Mouse (Mus musculus) CH12.LX (cell line): Measurements from ENCODE around the gene Adgrf4. TPM values are rescaled to one million over a fixed set of nuclear protein-coding genes. Genes with fewer than 3 reads are reported as not detected.

Experiments
- DNase-seq: peaks from one replicate; pipeline ENCODE4 v3.0.0-alpha.2; 2013; ENCODE audit errors: extremely low read depth
- H3K27ac ChIP-seq: 2 replicates; pipeline ENCODE4 v1.5.1; 2012; ENCODE audit warnings: low read depth, mild to moderate bottlenecking, control low read depth, moderate library complexity; ENCODE audit not compliant: insufficient read depth
- H3K27me3 ChIP-seq: replicated peaks from 2 replicates; pipeline ENCODE3; 2012; ENCODE audit warnings: inconsistent platforms
- H3K36me3 ChIP-seq, 2 experiments: replicated peaks in 1 of 2; 2 replicates each; pipeline versions ENCODE3 to v1.6.1; 2012; ENCODE audit warnings: inconsistent platforms in 1 of 2, low read length in 1 of 2, mild to moderate bottlenecking in 1 of 2, mixed read lengths in 1 of 2, moderate library complexity in 1 of 2; ENCODE audit not compliant: control insufficient read depth in 1 of 2, insufficient read depth in 1 of 2
- H3K4me1 ChIP-seq, 2 experiments: 2 replicates each; pipeline ENCODE4 v1.6.1; 2012; ENCODE audit warnings: inconsistent platforms in 1 of 2, moderate library complexity in 1 of 2; ENCODE audit not compliant: insufficient read depth in 2 of 2, control insufficient read depth in 1 of 2
- H3K4me2 ChIP-seq: 2 replicates; pipeline ENCODE4 v1.6.1; 2012; ENCODE audit warnings: low read depth, mild to moderate bottlenecking, control low read depth; ENCODE audit not compliant: poor library complexity, insufficient read depth, severe bottlenecking
- H3K4me3 ChIP-seq, 3 experiments: fragments of 150-350 bp in 1 of 3; sonication (generic) in 1 of 3; replicated peaks in 1 of 3; 2 replicates each; pipeline versions ENCODE3 to v1.5.1; 2011 to 2012; ENCODE audit warnings: low read depth in 2 of 3, low read length in 2 of 3, mild to moderate bottlenecking in 2 of 3, moderate library complexity in 2 of 3, control low read depth in 1 of 3, improper control_type of control experiment in 1 of 3, inconsistent platforms in 1 of 3, mixed read lengths in 1 of 3; ENCODE audit not compliant: poor library complexity in 1 of 3
- H3K79me2 ChIP-seq: replicated peaks from 2 replicates; pipeline ENCODE4 v1.6.1; 2012; ENCODE audit warnings: mild to moderate bottlenecking, moderate library complexity; ENCODE audit not compliant: control insufficient read depth, poor library complexity, insufficient read depth, severe bottlenecking; ENCODE audit errors: extremely low read depth
- H3K9ac ChIP-seq: 2 replicates; pipeline ENCODE4 v1.6.1; 2012; ENCODE audit warnings: low read depth, mild to moderate bottlenecking, control low read depth, moderate library complexity; ENCODE audit not compliant: insufficient read depth
- H3K9me3 ChIP-seq: replicated peaks from 2 replicates; pipeline ENCODE3; 2012; ENCODE audit warnings: low read length, inconsistent platforms, mixed read lengths
- CTCF ChIP-seq, 2 experiments: IDR thresholded peaks in 1 of 2; conservative IDR thresholded peaks in 1 of 2; 2 replicates each; pipeline ENCODE4 v1.5.1; 2011 to 2012; ENCODE audit warnings: low read depth in 2 of 2, low read length in 2 of 2, improper control_type of control experiment in 1 of 2, inconsistent platforms in 1 of 2, mild to moderate bottlenecking in 1 of 2, moderate library complexity in 1 of 2
- ELF1 ChIP-seq: IDR thresholded peaks from 2 replicates; pipeline ENCODE4 v1.6.1; 2014; ENCODE audit warnings: low read depth, mild to moderate bottlenecking, inconsistent platforms, low read length, improper control_type of control experiment
- ETS1 ChIP-seq: conservative IDR thresholded peaks from 2 replicates; pipeline ENCODE4 v1.6.1; 2012; ENCODE audit warnings: low read depth, mild to moderate bottlenecking, inconsistent platforms, low read length, improper control_type of control experiment, moderate library complexity
- GABPA ChIP-seq: IDR thresholded peaks from 2 replicates; pipeline ENCODE4 v1.6.1; 2012; ENCODE audit warnings: low read depth, low read length, improper control_type of control experiment, inconsistent platforms; ENCODE audit not compliant: insufficient replicate concordance
- KAT2A ChIP-seq: IDR thresholded peaks from 2 replicates; pipeline ENCODE4 v1.6.1; 2012; ENCODE audit warnings: low read length, improper control_type of control experiment, inconsistent platforms; ENCODE audit not compliant: insufficient replicate concordance
- MAX ChIP-seq: IDR thresholded peaks from 2 replicates; pipeline ENCODE4 v1.6.1; 2011; ENCODE audit warnings: low read length, improper control_type of control experiment
- NRF1 ChIP-seq: IDR thresholded peaks from 2 replicates; pipeline ENCODE4 v1.6.1; 2014; ENCODE audit warnings: low read depth, mild to moderate bottlenecking, inconsistent platforms, low read length, improper control_type of control experiment, moderate library complexity
- POLR2A ChIP-seq: IDR thresholded peaks from 2 replicates; pipeline ENCODE4 v1.6.1; 2011; ENCODE audit warnings: low read depth, mild to moderate bottlenecking, improper control_type of control experiment, low read length
- RAD21 ChIP-seq: IDR thresholded peaks from 2 replicates; pipeline ENCODE4 v1.6.1; 2011; ENCODE audit warnings: low read depth, mild to moderate bottlenecking, low read length, improper control_type of control experiment, moderate library complexity
- SMC3 ChIP-seq: IDR thresholded peaks from 2 replicates; pipeline ENCODE4 v1.6.1; 2011; ENCODE audit warnings: low read depth, low read length, improper control_type of control experiment
- ZNF384 ChIP-seq: IDR thresholded peaks from 2 replicates; pipeline ENCODE4 v1.6.1; 2012; ENCODE audit warnings: low read depth, low read length, improper control_type of control experiment, inconsistent platforms
- dilution Hi-C: fragments of 300-500 bp; cut with MboI; formaldehyde crosslinking; loops from 2 replicates; pipeline ENCODE4 v1.14.3; 2020; ENCODE audit warnings: low sequenced_read_pairs; ENCODE audit not compliant: extremely low pct_unique_long_range_greater_than_20kb, extremely low pct_ligation_motif_present
- in situ Hi-C: fragments of 300-500 bp; cut with MboI; formaldehyde crosslinking; loops from 3 replicates; pipeline ENCODE4 v1.14.3; 2019; ENCODE audit warnings: low sequenced_read_pairs, low pct_ligation_motif_present, low pct_unique_long_range_greater_than_20kb, mixed read lengths
- polyA plus RNA-seq: library from polyadenylated mRNA; unstranded; fragments of >175 nt; gene quantifications from 2 replicates; pipeline ENCODE4 v1.2.1, GENCODE M21; 2012; ENCODE audit warnings: low read depth; ENCODE audit not compliant: insufficient read length
- total RNA-seq, 2 experiments: library from RNA; depleted of rRNA; stranded (reverse); fragments of 300-350 nt in 1 of 2; fragments of >200 nt in 1 of 2; gene quantifications; 2 replicates each; pipeline ENCODE4 v1.2.3; 2012 to 2014

The Adgrf4 gene
- total and polyA plus RNA-seq, 3 experiments = not detected

GRCm38 (mm10) chr17:42694730-42695129 lies 2.6 kb upstream of the Adgrf4 start:
- no peak for DNase-seq
- H3K79me2 ChIP-seq = no peaks in the 10 kb centered on the region
- no peak overlapping the region for H3K4me3 ChIP-seq
- no peak overlapping the region for H3K9ac ChIP-seq
- H3K4me1 ChIP-seq = no peaks in the 10 kb centered on the region
- H3K4me2 ChIP-seq = no peak overlapping the region
- no peaks in the 10 kb centered on the region for H3K9me3 ChIP-seq
- no peaks in the 10 kb centered on the region for H3K36me3 ChIP-seq
- in situ Hi-C loops = no loop called here
- TF ChIP-seq ELF1 (no peak), SMC3 (no peak), GABPA (no peak)
- dilution Hi-C loops = no loop called here
- H3K27ac ChIP-seq = no peak overlapping the region
- H3K27me3 ChIP-seq = peaks cover 23% of the 10 kb centered on the region

GRCm38 (mm10) chr17:42690531-42690930 lies 1.6 kb downstream of the Adgrf4 start:
- no peaks in the 10 kb centered on the region for H3K9me3 ChIP-seq
- in situ Hi-C loops (no loop called here), dilution Hi-C loops (no loop called here)
- no peak overlapping the region for H3K4me2 ChIP-seq
- DNase-seq = no peak
- no peak overlapping the region for H3K9ac ChIP-seq
- no peak for TF ChIP-seq KAT2A
- TF ChIP-seq POLR2A = no peak
- H3K79me2 ChIP-seq = no peaks in the 10 kb centered on the region
- H3K36me3 ChIP-seq = no peaks in the 10 kb centered on the region
- H3K4me1 ChIP-seq = no peaks in the 10 kb centered on the region
- H3K27ac ChIP-seq = no peak overlapping the region
- H3K4me3 ChIP-seq = no peak overlapping the region
- peaks cover 6% of the 10 kb centered on the region for H3K27me3 ChIP-seq

- H3K4me2 ChIP-seq = no peak overlapping the region
- no peaks in the 10 kb centered on the region for H3K36me3 ChIP-seq
- H3K4me3 ChIP-seq = no peak overlapping the region
- H3K4me1 ChIP-seq = no peaks in the 10 kb centered on the region
- in situ Hi-C loops = loop anchor here (25.0 kb wide), 2 partner anchors 128 to 278 kb away; no protein-coding TSS in a partner anchor
- H3K27ac ChIP-seq = no peak overlapping the region
- no peaks in the 10 kb centered on the region for H3K9me3 ChIP-seq
- H3K79me2 ChIP-seq = no peaks in the 10 kb centered on the region
- no peak for TF ChIP-seq MAX
- TF ChIP-seq SMC3 = peak; percentile 55
- no peak for TF ChIP-seq NRF1
- no peak for TF ChIP-seq ZNF384
- TF ChIP-seq ETS1 = no peak
- TF ChIP-seq ELF1 = no peak
- peak; percentile 65 to 86 for TF ChIP-seq CTCF (conservative IDR thresholded peaks at IDR 0.05 in 1 of 2, IDR thresholded peaks at IDR 0.05 in 1 of 2; ENCODE audit: low read depth in 2 of 2, low read length in 2 of 2)
- TF ChIP-seq RAD21 = peak; percentile 45
- peak; percentile 61 for DNase-seq
- H3K9ac ChIP-seq = no peak overlapping the region
- dilution Hi-C loops = no loop called here
- no peaks in the 10 kb centered on the region for H3K27me3 ChIP-seq
Measured at GRCm38 (mm10) chr17:42658634-42659422, 33.3 kb downstream of the Adgrf4 start.
